Mouse (Mus musculus) left cerebral cortex, adult 2 months (tissue): ENCODE data around the gene Srsf10. TPM values are rescaled to one million over a fixed set of nuclear protein-coding genes. Genes with fewer than 3 reads are reported as not detected.

Experiments
- DNase-seq, 2 experiments: peaks; one replicate each; pipeline ENCODE4 v3.0.0; 2021 to 2022; ENCODE audit warnings: low spot score in 2 of 2, mixed read lengths in 1 of 2; ENCODE audit errors: extremely low spot score in 1 of 2
- H3K27ac ChIP-seq: fragments of 200-600 bp; 2 replicates; pipeline ENCODE4 v1.8.1; 2022
- H3K4me3 ChIP-seq: fragments of 200-600 bp; 2 replicates; pipeline ENCODE4 v1.8.1; 2022
- CTCF ChIP-seq: fragments of 200-600 bp; IDR thresholded peaks from 2 replicates; pipeline ENCODE4 v1.8.1; 2022; ENCODE audit warnings: antibody characterized with exemption, mild to moderate bottlenecking, moderate library complexity
- intact Hi-C: fragments of 180-260 bp; cut with DNase I; formaldehyde crosslinking; loops from one replicate; pipeline ENCODE4 v1.15.1; 2025
- long read RNA-seq, 2 experiments: library from polyadenylated mRNA; stranded (forward); transcript quantifications; one replicate each; pipeline ENCODE4 v2.0.0; 2021; ENCODE audit warnings: borderline mapping rate in 2 of 2
- total RNA-seq, 2 experiments: library from RNA; stranded (reverse); gene quantifications; 2 replicates each; pipeline ENCODE4 v1.2.3; 2021

Srsf10 gene
- total RNA-seq = 10 to 100 TPM; 70.8 to 82.2 TPM
- long read RNA-seq, experiment 1, transcript Srsf10-205 (6 exons, 3,754 nt) = minor isoform, 10 of 61 reads
- long read RNA-seq, experiment 1, transcript Srsf10-202 (6 exons, 3,055 nt) = minor isoform, 11 of 61 reads
- long read RNA-seq, experiment 1, transcript Srsf10-203 (6 exons, 2,225 nt) = minor isoform, 6 of 61 reads
- long read RNA-seq, experiment 1, transcript Srsf10-204 (6 exons, 3,058 nt) = major isoform, 18 of 61 reads
- long read RNA-seq, experiment 1, partial matches to known transcripts = 1 of 61 reads
- long read RNA-seq, experiment 1, other reads (novel, unspliced or antisense) = 15 of 61 reads
- long read RNA-seq, experiment 2, transcript Srsf10-203 (6 exons, 2,225 nt) = minor isoform, 6 of 48 reads
- long read RNA-seq, experiment 2, transcript Srsf10-204 (6 exons, 3,058 nt) = major isoform, 8 of 48 reads
- long read RNA-seq, experiment 2, transcript Srsf10-202 (6 exons, 3,055 nt) = minor isoform, 6 of 48 reads
- long read RNA-seq, experiment 2, transcript Srsf10-205 (6 exons, 3,754 nt) = minor isoform, 7 of 48 reads
- long read RNA-seq, experiment 2, partial matches to known transcripts = 5 of 48 reads
- long read RNA-seq, experiment 2, other reads (novel, unspliced or antisense) = 16 of 48 reads

- intact Hi-C loops = loop anchor here (1.0 to 5.0 kb wide), 3 partner anchors 18 to 33 kb away; partner anchors contain the start of gene Pnrc2
- peak; percentile 93 to 96 for DNase-seq
Measured at GRCm38 (mm10) chr4:135855536-135856222, at the start of gene Srsf10. Gene Srsf10 (plus strand): TSS chr4:135855747.

GRCm38 (mm10) chr4:135814896-135815295 lies 40.7 kb upstream of the Srsf10 start:
- no peak for DNase-seq
- TF ChIP-seq CTCF = no peak
- Histone ChIP-seq H3K4me3 (no peak overlapping the region), H3K27ac (no peak overlapping the region)
- intact Hi-C loops = no loop called here

More at GRCm38 (mm10) chr4:135855536-135856222, at the start of gene Srsf10:
- peak within 1 kb of the TSS; percentile 93 for H3K27ac ChIP-seq
- TF ChIP-seq CTCF = no peak
- H3K4me3 ChIP-seq = peak within 1 kb of the TSS; percentile 90

GRCm38 (mm10) chr4:135816905-135817622 lies 38.5 kb upstream of the Srsf10 start:
- peak; percentile 69 for TF ChIP-seq CTCF
- intact Hi-C loops = no loop called here
- H3K27ac ChIP-seq = no peak overlapping the region
- H3K4me3 ChIP-seq = no peak overlapping the region
- peak; percentile 28 to 37 for DNase-seq

- Histone ChIP-seq H3K27ac (no peak overlapping the region), H3K4me3 (no peak overlapping the region)
- intact Hi-C loops = no loop called here
- DNase-seq = no peak
- TF ChIP-seq CTCF = no peak
Measured at GRCm38 (mm10) chr4:135818366-135818765, 37.2 kb upstream of the Srsf10 start.

DNA sequence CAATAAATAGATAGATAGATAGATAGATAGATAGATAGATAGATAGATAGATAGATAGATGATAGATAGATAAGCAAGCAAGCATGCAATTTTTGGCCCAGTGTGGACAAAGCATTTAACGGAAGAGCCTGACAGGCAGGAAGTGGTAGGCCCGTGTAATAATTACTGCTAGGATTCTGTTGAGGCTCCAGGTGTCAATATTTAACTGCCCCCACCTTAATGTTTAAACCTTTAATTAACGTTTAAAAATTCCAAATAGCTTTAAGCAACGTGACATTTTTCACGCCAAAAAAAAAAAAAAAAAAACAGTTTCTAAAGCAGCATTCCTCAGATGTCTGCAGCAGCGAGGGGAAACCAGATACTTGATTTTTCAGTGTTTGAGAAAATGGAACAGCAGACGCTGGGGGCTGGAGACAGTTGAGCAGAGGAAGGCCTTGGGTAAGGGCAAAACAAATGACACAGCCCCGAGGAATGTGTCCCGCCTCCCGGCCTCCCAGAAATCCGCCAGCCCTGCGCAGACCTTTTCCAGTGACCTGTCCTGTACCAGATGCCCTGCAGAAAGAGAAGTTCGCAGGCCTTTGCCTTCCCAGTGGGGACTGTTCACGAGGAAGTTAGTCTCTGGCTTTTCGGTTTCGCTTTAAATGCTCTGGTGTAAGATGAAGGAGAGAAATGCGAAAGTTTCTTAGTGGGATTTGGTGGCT lies 35.6 kb upstream of the Srsf10 start:
- intact Hi-C loops = loop anchor here (5.0 kb wide), 1 partner anchor 37 kb away; the partner anchor contains the start of gene Srsf10
- no peak for TF ChIP-seq CTCF
- H3K27ac ChIP-seq = no peak overlapping the region
- no peak overlapping the region for H3K4me3 ChIP-seq
- no peak for DNase-seq

DNA sequence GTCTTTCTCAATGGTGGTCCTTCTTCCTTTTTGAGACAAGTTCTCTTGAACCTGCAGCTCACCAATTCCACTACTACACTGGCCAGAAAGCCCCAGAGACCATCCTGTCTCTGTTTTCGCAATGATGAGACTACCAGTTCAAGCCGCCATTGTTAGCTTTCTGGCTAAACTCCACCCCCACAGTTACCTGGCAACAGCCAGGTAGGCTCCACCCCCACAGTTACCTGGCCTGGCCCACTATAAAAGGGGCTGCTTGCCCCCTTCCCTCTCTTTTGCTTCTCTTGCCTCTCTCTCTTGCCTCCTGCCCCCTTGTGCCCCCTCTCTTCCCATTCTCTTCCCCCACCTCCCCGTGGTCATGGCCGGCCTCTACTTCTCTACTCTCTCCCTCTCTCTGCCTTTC lies 33.8 kb upstream of the Srsf10 start:
- intact Hi-C loops = loop anchor here (2.0 to 5.0 kb wide), 2 partner anchors 36 to 55 kb away; partner anchors contain the start of gene Srsf10
- Histone ChIP-seq H3K4me3 (no peak overlapping the region), H3K27ac (no peak overlapping the region)
- no peak for DNase-seq
- TF ChIP-seq CTCF = no peak

DNA sequence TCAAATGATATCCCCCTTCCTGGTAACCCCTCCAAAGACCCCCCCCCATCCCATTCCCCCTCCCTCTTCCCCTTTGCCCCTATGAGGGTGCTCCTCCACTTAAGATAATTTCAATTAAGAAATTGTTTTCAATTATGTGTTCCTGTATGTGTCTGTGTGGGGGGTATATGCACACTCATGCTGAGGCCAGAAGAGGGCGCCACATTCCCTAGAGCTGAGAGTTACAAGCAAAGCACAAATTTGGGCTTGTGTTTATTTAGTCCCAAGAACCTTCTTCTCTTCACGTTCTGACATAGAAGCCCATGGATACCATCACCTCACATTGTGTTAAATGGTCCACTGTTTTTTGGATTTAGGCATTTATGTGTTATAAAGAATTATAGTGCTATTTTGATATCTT lies 32.2 kb upstream of the Srsf10 start:
- intact Hi-C loops = loop anchor here (2.0 to 5.0 kb wide), 2 partner anchors 34 to 54 kb away; partner anchors contain the start of gene Srsf10
- TF ChIP-seq CTCF = peak; percentile 40
- H3K4me3 ChIP-seq = no peak overlapping the region
- no peak overlapping the region for H3K27ac ChIP-seq
- DNase-seq = no peak

GRCm38 (mm10) chr4:135824254-135824653 lies 31.3 kb upstream of the Srsf10 start:
- no peak for TF ChIP-seq CTCF
- no peak overlapping the region for H3K4me3 ChIP-seq
- DNase-seq = no peak
- intact Hi-C loops = loop anchor here (5.0 kb wide), 1 partner anchor 33 kb away; the partner anchor contains the start of gene Srsf10
- H3K27ac ChIP-seq = no peak overlapping the region

- Histone ChIP-seq H3K4me3 (no peak overlapping the region), H3K27ac (peak overlapping the region; percentile 85)
- peak; percentile 68 to 71 for DNase-seq
- no peak for TF ChIP-seq CTCF
- intact Hi-C loops = no loop called here
Measured at GRCm38 (mm10) chr4:135828491-135828890, 27.1 kb upstream of the Srsf10 start.

DNA sequence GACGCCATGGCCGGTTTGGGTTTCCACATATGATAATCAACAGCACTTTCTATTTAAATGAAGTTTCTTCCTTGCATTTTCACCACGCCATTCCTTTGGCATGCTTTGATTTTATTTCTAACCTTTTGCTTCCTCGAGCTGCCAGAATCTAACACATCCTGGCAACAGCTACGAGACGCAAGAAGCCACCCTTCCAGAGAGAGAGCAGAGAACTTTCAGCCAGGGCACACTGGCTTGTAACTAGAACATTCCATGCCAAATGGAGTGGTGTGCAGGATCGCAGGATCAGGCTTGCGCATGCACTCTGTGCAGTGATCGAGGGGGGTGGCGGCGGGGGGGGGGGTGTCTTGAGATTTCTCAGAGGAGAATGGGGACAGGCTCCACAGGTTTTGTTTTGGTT lies 23.5 kb upstream of the Srsf10 start:
- Histone ChIP-seq H3K27ac (peak overlapping the region; percentile 78), H3K4me3 (no peak overlapping the region)
- intact Hi-C loops = loop anchor here (2.0 kb wide), 1 partner anchor 23 kb away; the partner anchor contains the start of gene Srsf10
- no peak for TF ChIP-seq CTCF
- DNase-seq = no peak
